Mouse (Mus musculus): ENCODE data around the gene Edc3. TPM values are rescaled to one million over a fixed set of nuclear protein-coding genes. Genes with fewer than 3 reads are reported as not detected.

Gene Edc3
- polyA plus RNA-seq, 1 experiment from 2014 or later: 33.9 TPM

DNA sequence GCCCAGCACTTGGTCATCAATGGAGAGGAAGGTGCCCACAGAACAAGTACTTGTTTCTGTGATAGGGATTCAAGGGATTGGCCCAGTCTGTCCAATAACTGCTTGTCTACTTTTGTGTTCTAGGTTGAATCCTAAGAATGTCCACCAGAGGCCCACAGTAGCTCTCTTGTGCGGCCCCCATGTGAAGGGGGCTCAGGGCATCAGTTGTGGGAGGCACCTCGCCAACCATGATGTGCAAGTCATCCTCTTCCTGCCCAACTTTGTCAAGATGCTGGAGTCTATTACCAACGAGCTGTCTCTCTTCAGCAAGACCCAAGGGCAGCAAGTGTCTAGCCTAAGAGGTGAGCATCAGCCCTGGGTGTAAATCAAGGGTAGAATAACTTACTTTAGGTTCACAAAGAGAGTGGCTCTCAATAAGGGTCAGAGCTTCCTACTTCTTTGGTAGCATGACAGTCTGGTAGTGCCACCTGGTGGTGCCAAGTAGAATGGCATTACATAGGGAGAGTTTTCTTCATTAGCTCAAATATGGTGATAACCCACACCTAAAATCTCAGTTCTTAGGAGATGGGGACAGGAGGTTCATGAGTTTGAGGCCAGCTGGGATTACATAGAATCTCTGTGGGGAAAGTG lies 36.2 kb downstream of the Edc3 start:
- Histone ChIP-seq H3K4me2 (no peak overlapping the region), H3K9ac (no peak overlapping the region), H3K4me1 (no peaks in the 10 kb centered on the region), H3K9me3 (no peaks in the 10 kb centered on the region), H3K27ac (no peak overlapping the region), H3K27me3 (no peaks in the 10 kb centered on the region), H3K36me3 (peaks cover 90% of the 10 kb centered on the region), H3K4me3 (no peak overlapping the region)
- WGBS: 70% methylated on average over 3 of the region's 3 CpGs
- no peak for ATAC-seq (ENCODE audit: insufficient number of reproducible peaks, low FRiP score, low TSS enrichment, low read depth)

DNA sequence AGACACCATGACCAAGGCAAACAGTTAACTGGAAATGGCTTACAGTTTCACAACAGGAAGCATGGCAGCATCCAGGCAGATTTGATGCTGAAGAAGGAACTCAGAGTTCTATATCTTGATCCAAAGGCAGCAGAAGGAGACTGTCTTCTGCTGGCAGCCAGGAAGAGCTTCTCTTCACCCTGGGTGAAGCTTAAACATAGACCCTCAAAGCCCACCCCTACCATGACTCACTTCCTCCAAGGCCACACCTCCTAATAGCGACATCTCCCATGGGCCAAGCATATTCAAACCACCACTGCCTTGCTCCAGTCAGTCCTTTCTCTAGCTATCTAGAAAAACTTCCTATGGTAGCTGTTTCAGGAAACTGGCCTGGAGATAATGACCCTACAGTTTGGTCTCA lies 38.7 kb downstream of the Edc3 start:
- Histone ChIP-seq H3K4me1 (no peaks in the 10 kb centered on the region), H3K27ac (no peak overlapping the region), H3K36me3 (peaks cover 90% of the 10 kb centered on the region)

DNA sequence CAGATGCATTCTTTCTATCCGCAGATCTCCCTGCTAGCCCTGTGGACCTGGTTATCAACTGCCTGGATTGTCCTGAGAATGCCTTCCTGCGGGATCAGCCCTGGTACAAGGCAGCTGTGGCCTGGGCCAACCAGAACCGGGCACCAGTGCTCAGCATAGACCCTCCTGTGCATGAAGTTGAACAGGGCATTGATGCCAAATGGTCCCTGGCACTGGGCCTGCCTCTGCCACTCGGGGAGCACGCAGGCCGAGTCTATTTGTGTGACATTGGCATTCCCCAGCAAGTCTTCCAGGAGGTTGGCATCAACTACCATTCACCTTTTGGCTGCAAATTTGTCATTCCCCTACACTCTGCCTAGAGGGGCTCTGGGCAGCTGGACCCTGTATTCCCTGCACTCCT lies 39.8 kb downstream of the Edc3 start:
- no peaks in the 10 kb centered on the region for H3K27me3 ChIP-seq
- no peaks in the 10 kb centered on the region for H3K4me1 ChIP-seq
- no peak overlapping the region for H3K27ac ChIP-seq
- WGBS: 89% methylated on average over 6 of the region's 6 CpGs
- H3K9ac ChIP-seq: no peak overlapping the region
- no peak overlapping the region for H3K4me2 ChIP-seq
- ATAC-seq (ENCODE audit: insufficient number of reproducible peaks, low FRiP score, low TSS enrichment, low read depth): no peak
- peaks cover 90% of the 10 kb centered on the region for H3K36me3 ChIP-seq
- no peaks in the 10 kb centered on the region for H3K9me3 ChIP-seq
- H3K4me3 ChIP-seq: no peak overlapping the region

More for the DNA sequence above, 38.7 kb downstream of the Edc3 start:
- H3K27me3 ChIP-seq: no peaks in the 10 kb centered on the region
- WGBS: 81% methylated on average over 1 of the region's 1 CpGs
- H3K4me2 ChIP-seq: no peak overlapping the region
- H3K9ac ChIP-seq: no peak overlapping the region
- no peaks in the 10 kb centered on the region for H3K9me3 ChIP-seq
- ATAC-seq (ENCODE audit: insufficient number of reproducible peaks, low FRiP score, low TSS enrichment, low read depth): no peak
- H3K4me3 ChIP-seq: no peak overlapping the region

DNA sequence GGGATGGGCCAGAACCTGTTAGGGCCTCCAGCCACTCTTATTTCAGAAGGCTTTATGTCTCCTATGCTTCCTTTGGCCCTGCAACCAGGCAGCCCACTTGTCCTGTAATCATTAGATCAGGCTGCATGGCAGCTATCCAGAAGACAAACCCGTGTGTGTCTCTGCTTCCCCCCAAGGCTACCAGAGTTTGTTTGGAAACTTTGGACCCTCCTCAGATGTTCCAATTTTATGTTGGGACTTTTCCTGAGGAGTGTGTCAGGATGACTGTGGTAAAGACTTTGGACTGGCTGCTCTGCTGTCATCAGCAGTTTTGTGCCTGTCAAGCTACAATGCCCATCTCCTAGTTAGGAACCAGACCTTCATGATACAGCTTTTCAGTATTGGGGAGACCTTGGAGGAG lies 40.5 kb downstream of the Edc3 start:
- no peak overlapping the region for H3K4me2 ChIP-seq
- no peaks in the 10 kb centered on the region for H3K9me3 ChIP-seq
- H3K4me3 ChIP-seq: no peak overlapping the region
- peaks cover 92% of the 10 kb centered on the region for H3K36me3 ChIP-seq
- no peaks in the 10 kb centered on the region for H3K27me3 ChIP-seq
- no peak for ATAC-seq (ENCODE audit: insufficient number of reproducible peaks, low FRiP score, low TSS enrichment, low read depth)
- H3K9ac ChIP-seq: no peak overlapping the region
- no peaks in the 10 kb centered on the region for H3K4me1 ChIP-seq
- 47% methylated on average over 1 of the region's 1 CpGs for WGBS
- H3K27ac ChIP-seq: no peak overlapping the region

DNA sequence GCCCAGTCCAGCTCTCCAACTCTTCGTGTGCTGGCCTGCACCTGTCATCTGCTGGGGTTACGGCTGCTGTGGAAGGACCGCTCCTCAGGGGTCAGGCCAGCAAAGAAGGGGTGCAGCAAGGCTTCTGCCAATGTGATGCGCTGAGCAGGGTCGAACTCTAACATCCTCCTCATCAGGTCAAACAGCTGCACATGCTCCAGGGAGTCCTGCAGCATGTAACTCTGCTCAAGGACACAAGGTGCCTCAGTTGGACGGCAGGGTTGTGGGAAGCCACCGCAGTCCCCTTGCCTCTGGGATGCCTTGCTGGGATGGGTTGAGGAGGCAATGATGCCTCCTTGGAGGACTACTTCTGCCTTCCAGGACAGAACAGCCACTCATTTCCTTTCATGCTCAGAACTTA lies 42.6 kb downstream of the Edc3 start:
- Histone ChIP-seq H3K4me3 (no peak overlapping the region), H3K9me3 (no peaks in the 10 kb centered on the region), H3K4me2 (no peak overlapping the region), H3K4me1 (no peaks in the 10 kb centered on the region), H3K9ac (no peak overlapping the region), H3K36me3 (peaks cover 100% of the 10 kb centered on the region), H3K27ac (no peak overlapping the region), H3K27me3 (no peaks in the 10 kb centered on the region)
- no peak for ATAC-seq (ENCODE audit: insufficient number of reproducible peaks, low FRiP score, low TSS enrichment, low read depth)
- WGBS: 88% methylated on average over 7 of the region's 7 CpGs

DNA sequence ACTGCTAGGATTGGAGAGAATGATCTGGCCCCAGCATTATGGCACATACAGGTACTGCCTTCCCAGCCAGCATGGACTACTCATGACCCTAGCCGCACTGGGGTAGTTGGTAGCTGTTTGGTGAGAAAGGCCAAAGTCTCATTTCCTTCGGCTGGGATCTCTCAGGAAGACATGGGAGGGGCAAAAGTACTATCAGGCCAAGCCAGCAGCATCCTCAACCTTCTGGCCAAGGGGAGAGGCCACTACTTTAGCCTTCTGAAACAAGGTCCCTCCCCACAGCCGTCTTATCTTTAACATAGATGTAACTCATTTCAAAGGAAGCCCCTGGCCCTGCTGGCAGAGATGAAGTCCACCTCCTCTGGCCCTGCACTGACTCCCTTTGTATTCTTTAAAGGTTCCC lies 49.2 kb downstream of the Edc3 start:
- no peaks in the 10 kb centered on the region for H3K27me3 ChIP-seq
- WGBS: 79% methylated on average over 3 of the region's 3 CpGs
- peaks cover 15% of the 10 kb centered on the region for H3K4me1 ChIP-seq
- H3K27ac ChIP-seq: no peak overlapping the region
- peaks cover 89% of the 10 kb centered on the region for H3K36me3 ChIP-seq
- H3K9ac ChIP-seq: no peak overlapping the region
- no peak overlapping the region for H3K4me2 ChIP-seq
- no peak for ATAC-seq (ENCODE audit: insufficient number of reproducible peaks, low FRiP score, low TSS enrichment, low read depth)
- no peak overlapping the region for H3K4me3 ChIP-seq
- H3K9me3 ChIP-seq: no peaks in the 10 kb centered on the region

DNA sequence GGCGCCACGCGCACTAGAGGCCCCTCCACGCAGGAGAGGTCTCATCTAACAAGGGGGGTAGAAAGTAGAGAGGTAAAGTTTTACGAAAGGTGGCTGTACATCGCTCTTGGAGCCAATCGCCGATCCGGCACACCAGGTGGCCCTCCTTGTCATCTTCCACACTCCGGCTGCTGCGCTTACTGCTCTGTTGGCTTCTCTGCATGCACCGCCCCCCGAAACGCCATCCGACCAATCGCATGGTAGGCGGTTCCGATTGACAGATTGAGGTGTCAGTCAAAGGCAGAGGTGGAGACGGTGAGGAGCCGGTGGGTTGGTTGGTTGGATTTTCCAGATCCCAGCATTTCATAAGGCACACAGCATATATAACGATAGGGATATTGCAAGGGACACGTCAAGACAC lies 50.2 kb downstream of the Edc3 start:
- ATAC-seq (ENCODE audit: insufficient number of reproducible peaks, low FRiP score, low TSS enrichment, low read depth): no peak
- Histone ChIP-seq H3K9me3 (no peaks in the 10 kb centered on the region), H3K9ac (no peak overlapping the region), H3K4me3 (no peak overlapping the region), H3K4me1 (peaks cover 25% of the 10 kb centered on the region), H3K36me3 (peaks cover 80% of the 10 kb centered on the region), H3K27me3 (no peaks in the 10 kb centered on the region), H3K27ac (no peak overlapping the region), H3K4me2 (no peak overlapping the region)
- 92% methylated on average over 22 of the region's 22 CpGs for WGBS

DNA sequence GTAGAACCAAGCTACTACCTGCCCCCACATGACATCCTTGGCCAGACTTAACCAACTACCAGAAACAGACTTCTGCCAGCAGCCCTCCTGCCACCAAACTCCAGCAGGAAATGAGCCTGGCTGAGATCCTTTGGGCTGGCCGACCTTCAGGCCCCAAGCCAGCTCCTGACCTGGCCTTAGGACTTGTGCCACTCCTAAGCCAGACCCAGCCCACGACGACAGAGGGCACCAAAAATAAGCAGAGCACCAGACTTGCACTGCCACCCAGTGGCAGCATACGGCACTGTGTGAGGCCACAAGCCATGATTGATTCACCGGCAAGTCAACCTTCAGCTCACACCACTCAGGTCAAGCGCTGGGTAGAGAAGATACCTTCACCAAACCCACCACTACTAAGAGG lies 50.9 kb downstream of the Edc3 start:
- Histone ChIP-seq H3K9ac (no peak overlapping the region), H3K27me3 (no peaks in the 10 kb centered on the region), H3K4me2 (no peak overlapping the region), H3K4me1 (peaks cover 31% of the 10 kb centered on the region), H3K4me3 (no peak overlapping the region), H3K9me3 (no peaks in the 10 kb centered on the region), H3K36me3 (peaks cover 72% of the 10 kb centered on the region), H3K27ac (no peak overlapping the region)
- ATAC-seq (ENCODE audit: insufficient number of reproducible peaks, low FRiP score, low TSS enrichment, low read depth): no peak
- 28% methylated on average over 6 of the region's 6 CpGs for WGBS

DNA sequence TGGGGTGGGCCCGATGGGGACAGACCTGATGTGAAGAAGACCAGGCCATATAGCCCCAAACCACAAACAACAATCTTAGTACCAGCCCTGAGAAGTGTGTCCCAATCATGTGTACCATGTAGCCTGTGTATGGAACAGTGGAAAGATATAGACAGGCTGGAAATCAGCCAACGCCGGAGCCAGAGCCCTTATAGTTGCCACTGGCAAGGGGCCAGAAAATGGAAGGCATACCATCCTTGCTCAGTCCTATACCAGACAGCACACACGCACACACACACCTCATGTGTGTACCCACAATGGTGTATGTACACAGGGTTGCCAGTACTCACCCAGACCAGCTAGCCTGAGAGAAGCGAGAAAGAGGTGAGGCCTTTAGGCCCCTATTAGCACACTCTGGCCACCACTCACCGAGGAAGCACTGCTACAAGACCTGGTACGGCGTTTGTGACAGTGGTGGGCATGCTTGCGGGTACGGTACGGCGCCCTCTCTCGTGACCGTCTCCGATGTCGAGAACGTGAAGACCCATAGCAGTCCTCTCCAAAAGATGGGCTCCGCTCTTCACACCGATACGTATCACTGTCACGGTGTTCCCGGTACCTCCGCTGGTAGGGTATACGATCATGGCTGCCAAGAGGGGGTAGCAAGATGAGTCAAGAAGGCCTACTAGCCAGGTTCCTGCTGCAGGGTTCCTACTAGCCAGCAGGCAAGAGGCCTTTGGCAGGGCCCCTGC lies 52.2 kb downstream of the Edc3 start:
- H3K27ac ChIP-seq: no peak overlapping the region
- H3K9ac ChIP-seq: no peak overlapping the region
- H3K9me3 ChIP-seq: no peaks in the 10 kb centered on the region
- no peak overlapping the region for H3K4me2 ChIP-seq
- no peak for ATAC-seq (ENCODE audit: insufficient number of reproducible peaks, low FRiP score, low TSS enrichment, low read depth)
- H3K4me1 ChIP-seq: peaks cover 31% of the 10 kb centered on the region
- no peaks in the 10 kb centered on the region for H3K27me3 ChIP-seq
- peaks cover 59% of the 10 kb centered on the region for H3K36me3 ChIP-seq
- no peak overlapping the region for H3K4me3 ChIP-seq
- WGBS: 95% methylated on average over 24 of the region's 24 CpGs

DNA sequence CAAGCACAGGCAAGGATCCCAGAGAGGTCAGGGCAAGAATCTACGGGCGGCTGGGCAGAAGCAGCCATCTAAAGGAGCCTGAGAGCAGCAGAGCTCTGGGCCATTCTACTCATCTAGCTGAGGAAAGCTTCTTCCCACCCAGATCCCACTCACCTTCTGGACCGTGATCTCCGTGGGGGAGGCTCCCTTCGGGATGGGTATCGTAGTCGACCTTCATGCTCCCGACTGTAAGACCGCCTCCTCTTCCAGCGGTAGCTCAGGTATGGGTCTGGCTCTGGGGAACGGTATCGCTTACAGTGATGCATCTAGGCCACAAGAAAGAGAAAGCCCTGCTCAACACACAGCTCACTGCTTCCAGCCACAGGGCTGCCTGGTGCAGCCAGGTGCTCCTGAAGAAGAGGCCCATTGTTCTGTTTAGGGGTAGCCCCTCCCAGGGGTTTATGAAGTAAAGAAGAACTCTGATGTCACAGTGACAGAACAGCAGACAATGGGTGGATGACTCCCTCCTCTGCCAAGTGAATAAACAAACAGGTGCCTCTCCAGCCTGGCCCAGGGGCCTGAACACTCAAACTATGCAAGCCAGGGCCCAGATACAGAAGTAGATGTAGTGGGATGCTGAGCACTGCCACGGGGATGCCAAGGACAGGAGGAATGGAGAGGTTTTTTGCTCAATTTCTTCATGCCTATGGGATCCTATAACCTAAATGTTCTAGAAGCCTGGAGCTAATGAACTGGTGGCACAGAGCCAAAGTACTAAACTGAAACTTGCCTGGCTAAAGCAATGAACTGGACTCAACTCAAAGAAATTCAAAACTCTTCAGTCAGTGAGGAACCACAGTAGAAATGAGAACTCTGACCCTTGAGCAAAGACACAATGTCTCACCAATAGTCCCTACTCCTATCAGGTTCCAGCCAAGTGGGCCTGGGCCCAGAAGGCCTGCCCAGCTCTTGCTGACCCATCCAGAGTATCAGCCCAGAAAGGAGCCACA lies 53.5 kb downstream of the Edc3 start:
- H3K4me2 ChIP-seq: peak overlapping the region; percentile 82
- no peak overlapping the region for H3K9ac ChIP-seq
- no peaks in the 10 kb centered on the region for H3K9me3 ChIP-seq
- H3K27me3 ChIP-seq: no peaks in the 10 kb centered on the region
- ATAC-seq (ENCODE audit: insufficient number of reproducible peaks, low FRiP score, low TSS enrichment, low read depth): no peak
- peak overlapping the region; percentile 39; the same call in 1 of the 2 replicates for H3K27ac ChIP-seq
- H3K4me1 ChIP-seq: peaks cover 42% of the 10 kb centered on the region
- 88% methylated on average over 13 of the region's 13 CpGs for WGBS
- no peak overlapping the region for H3K4me3 ChIP-seq
- peaks cover 50% of the 10 kb centered on the region for H3K36me3 ChIP-seq

DNA sequence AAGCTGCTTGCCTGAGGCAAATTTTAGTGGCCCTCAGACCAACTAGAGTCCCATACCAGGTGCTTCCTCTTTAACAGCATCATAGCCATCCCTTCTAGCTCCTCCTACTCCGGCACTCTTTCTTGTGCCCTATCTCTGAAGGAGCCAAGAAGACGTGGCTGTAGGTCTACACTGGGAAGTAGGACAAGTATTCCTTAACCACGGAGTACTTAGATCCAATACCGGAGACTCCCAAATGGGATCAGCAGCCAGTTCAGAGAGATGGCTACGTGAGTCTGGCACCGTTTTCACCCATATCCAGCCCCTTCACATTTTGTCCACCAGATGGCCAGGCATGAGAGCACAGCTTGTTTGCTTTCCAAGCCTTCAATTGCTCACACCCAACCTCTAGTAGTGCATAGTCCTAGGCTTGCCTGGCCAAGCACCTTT lies 54.2 kb downstream of the Edc3 start:
- ATAC-seq (ENCODE audit: insufficient number of reproducible peaks, low FRiP score, low TSS enrichment, low read depth): no peak
- no peaks in the 10 kb centered on the region for H3K27me3 ChIP-seq
- no peak overlapping the region for H3K4me3 ChIP-seq
- no peak overlapping the region for H3K9ac ChIP-seq
- peak overlapping the region; percentile 39; the same call in 1 of the 2 replicates for H3K27ac ChIP-seq
- 54% methylated on average over 6 of the region's 6 CpGs for WGBS
- no peaks in the 10 kb centered on the region for H3K9me3 ChIP-seq
- H3K36me3 ChIP-seq: peaks cover 42% of the 10 kb centered on the region
- H3K4me2 ChIP-seq: peak overlapping the region; percentile 82
- peaks cover 43% of the 10 kb centered on the region for H3K4me1 ChIP-seq
